Mouse (Mus musculus) cerebral cortex, adult 2 months (tissue): ENCODE data around the gene Anks3.

Experiments used
- WGBS: fragments of 180-500 bp; shearing (Covaris S2); methylation state at CpG from one replicate; pipeline ENCODE4 v1.1.7; 2018; 5-methylcytosine and 5-hydroxymethylcytosine counted together

The Anks3 gene

DNA sequence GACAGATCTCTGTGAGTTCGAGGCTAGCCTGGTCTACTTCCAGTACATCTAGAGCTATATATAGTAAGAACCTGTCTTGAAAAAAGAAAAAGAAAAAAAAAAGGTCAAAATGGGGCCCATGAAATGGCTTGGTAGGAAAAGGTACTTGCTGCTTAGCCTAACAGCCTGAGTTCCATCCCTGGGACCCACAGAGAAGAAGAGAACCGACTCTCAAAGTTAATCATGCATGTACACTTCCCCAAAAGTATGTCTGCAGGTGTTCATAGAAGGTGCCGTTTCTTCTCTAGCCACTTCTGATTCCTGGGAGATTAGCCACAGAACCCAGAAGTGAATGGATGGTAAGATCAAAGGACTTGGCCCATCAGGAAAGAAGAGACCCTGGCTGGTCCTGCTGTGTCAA is 4.4 kb upstream of the Anks3 start:
- 77% methylated on average over 3 of the region's 3 CpGs for WGBS

GRCm38 (mm10) chr16:4965392-4966129 is 1.6 kb upstream of the Anks3 start:
- 85% methylated on average over 8 of the region's 8 CpGs for WGBS

DNA sequence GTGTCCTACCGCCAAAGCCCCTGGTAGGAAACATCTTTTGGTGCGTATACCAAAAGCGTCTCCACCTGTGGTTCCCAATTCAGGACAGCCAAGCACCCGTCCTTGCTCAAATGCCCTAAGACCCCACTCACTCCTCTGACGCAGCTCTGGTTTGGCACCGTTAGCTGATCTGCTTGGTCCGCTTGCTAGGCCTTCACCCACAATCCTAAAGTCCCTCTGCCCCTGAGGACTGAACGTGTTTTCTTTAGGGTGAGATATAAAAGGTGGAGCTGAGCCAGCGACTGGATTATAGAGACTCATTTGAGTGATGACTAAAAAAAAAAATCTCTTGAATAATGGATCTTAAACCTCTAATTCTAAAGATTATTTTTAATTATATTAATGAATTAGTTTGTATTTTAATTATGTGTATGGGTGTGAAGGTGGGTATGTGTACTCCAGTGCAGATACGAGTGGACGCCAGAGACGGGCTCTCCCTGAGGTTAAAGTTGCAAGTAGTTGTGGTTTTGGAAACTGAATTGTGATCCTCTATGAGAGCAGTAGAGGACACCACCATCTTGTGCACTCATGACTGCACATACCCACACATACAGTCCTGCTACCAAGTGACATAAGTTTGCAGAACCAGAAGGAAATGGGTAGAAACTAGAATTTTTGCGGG is 856 bp upstream of the Anks3 start:
- 13% methylated on average over 13 of the region's 13 CpGs for WGBS

DNA sequence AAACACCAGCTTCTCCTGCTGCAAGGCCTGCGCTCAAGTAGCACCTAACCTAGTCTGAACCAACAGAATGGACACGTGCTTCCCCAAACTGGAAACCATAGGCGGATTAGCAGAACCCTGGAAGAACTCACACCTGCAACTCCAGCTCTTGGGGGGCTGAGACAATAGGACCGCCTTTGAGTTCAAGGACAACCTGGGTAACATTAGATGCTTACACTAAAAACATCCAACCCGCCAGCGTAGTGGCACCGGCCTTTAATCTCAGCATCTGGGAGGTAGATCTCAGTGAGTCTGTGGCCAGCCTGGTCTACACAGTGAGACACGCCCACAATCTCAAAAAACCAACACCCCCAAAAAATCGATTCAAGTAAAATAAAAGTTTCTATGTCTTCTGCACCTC is 659 bp downstream of the Anks3 start:
- WGBS, result 34% methylated on average over 9 of the region's 9 CpGs

- 70% methylated on average over 8 of the region's 8 CpGs for WGBS
These were observed 3.7 kb downstream of the Anks3 start for GRCm38 (mm10) chr16:4960260-4960659.

DNA sequence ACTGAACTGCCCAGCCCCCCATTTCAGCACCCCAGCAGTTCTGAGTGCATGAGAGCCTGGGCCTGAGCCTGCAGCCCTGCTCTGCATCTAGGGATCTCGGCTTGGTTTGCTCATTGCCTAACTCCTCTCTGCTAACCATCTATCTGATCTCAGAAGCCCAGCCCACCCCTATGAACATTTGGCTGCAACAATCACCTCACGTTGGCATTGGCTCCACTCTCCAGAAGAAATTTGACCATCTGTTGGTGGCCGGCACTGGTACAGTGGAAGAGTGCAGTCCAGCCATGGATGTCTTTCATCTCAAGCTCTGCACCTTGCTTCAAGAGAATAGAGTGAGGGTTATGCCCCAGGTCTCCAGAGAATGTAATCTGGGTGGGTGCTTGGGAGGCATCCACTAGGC is 6.6 kb downstream of the Anks3 start:
- WGBS, result 60% methylated on average over 3 of the region's 3 CpGs

DNA sequence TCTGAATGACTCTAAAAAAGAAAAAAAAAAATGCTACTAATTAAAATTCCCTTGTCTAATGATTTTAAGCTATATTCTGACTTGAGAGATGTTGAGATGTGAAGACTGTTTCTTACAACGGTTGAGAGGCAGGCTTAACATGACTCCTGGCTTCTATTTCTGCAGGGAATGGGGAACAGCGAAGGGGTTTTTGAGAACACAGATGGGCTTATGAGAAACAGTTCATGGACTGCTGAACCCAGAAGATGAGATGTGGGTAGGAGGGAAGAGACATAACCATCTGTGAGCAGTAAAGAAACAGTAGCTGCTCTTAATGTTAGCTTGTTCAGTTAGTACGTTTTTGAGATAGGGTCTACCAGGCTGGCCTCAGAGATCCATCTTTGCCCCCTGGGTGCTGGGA is 7.4 kb downstream of the Anks3 start:
- 43% methylated on average over 3 of the region's 3 CpGs for WGBS

GRCm38 (mm10) chr16:4947378-4947777 is 16.6 kb downstream of the Anks3 start:
- WGBS, result 61% methylated on average over 4 of the region's 4 CpGs

GRCm38 (mm10) chr16:4946155-4946554 is 17.9 kb downstream of the Anks3 start:
- 91% methylated on average over 3 of the region's 3 CpGs for WGBS

DNA sequence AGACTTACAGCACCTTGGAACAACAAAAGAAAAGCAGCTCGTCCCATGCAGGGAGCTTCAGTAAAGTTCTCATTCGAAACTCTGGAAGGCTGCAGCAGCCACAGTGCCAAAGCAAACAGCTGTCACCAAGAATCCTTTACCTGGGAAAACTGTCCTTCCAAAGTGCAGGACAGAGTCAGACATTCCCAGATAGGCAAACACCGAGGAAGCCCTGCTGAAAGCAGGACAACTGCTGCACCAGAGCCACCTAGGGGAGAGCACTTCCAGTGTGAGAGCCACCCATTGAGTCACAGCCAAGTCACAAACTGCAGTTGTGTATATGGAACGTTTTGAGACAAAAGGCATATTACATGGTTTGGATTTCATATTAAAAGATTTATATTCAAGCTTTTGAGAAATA is 18.6 kb downstream of the Anks3 start:
- WGBS, result 57% methylated on average over 4 of the region's 4 CpGs

- 92% methylated on average over 3 of the region's 3 CpGs for WGBS
These were observed 20.6 kb downstream of the Anks3 start for GRCm38 (mm10) chr16:4943431-4943830.

DNA sequence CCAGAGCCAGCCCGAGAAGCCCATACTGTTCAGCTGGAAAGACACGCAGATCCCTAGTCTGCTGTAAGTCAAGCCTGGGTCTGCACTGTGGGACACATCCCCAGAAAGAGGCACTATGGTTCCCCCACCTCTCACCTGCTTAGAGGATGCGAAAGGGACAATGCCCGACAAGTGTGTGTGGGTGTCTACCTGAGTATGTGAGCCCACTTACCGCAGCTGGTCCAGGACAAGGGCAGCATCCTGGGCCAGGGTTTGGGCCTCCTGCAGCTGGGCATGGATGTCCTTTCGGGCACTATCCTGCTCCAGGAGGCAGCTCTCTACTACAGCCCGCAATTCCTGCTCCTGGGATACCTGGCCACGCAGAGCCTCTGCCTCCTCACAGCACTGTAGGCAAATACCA is 21.1 kb downstream of the Anks3 start:
- 89% methylated on average over 8 of the region's 8 CpGs for WGBS

DNA sequence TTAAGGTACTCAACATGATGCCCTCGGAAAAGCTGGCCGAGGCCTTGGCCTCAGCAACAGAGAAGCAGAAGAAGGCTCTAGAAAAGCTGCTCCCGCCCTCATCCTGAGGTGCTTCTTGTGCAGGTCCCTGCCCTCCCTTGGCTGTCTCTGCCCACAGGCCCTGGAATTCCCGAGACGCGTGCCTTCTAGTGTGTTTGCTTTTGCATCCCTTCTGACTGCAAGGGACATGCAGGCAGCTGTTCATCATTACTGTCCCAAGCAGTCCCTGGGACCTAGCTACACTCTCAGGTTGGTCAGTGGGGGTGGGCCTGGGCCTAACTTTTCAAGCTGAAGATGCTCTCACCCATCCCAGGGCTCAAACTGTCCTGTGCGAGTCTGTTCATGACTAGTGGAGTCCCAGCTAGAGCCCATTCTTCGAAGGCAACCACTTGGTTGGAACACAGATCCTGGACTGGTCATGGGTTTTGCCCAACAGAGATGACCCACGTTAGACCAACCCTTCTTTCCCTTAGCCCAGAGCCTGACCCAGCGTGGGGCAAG is 23.6 kb downstream of the Anks3 start:
- 82% methylated on average over 10 of the region's 10 CpGs for WGBS

DNA sequence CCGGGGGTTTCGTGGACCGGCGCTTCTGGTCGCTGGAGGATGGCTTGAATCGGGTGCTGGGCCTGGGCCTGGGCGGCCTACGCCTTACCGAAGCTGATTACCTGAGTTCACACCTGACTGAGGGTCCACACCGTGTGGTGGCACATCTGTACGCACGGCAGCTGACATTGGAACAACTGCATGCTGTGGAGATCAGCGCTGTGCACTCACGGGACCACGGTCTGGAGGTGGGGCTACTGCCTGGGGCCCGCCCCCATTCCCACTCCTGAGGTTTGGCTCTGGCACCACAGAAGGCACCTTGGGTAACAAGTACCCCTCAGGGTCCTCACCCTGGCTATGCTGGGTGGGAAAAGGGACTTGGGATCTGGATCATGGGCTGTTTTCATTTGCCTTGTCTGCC is 24.6 kb downstream of the Anks3 start:
- 1% methylated on average over 16 of the region's 16 CpGs for WGBS

DNA sequence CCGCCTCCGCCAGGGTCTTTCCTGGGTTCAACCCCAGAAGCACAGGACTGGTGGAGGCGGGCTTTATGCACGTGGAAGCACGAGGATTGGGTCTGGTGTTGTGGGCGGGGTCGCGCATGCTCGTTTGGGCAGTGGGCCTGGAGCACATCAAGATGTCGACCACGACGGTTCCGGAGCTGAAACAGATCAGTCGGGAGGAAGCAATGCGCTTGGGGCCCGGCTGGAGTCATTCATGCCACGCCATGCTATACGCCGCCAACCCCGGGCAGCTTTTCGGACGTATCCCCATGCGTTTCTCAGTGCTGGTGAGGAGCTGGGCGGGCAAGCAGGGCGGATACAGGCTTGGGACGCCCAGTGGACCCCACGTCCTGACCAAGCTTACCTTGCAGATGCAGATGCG is 25.0 kb downstream of the Anks3 start:
- WGBS, result under 1% methylated on average over 28 of the region's 28 CpGs

- WGBS, result 2% methylated on average over 2 of the region's 2 CpGs
These were observed 25.5 kb downstream of the Anks3 start, which contains the start of gene Nudt16l1 for GRCm38 (mm10) chr16:4938461-4938860. Nudt16l1 (plus strand) TSS chr16:4938761.

DNA sequence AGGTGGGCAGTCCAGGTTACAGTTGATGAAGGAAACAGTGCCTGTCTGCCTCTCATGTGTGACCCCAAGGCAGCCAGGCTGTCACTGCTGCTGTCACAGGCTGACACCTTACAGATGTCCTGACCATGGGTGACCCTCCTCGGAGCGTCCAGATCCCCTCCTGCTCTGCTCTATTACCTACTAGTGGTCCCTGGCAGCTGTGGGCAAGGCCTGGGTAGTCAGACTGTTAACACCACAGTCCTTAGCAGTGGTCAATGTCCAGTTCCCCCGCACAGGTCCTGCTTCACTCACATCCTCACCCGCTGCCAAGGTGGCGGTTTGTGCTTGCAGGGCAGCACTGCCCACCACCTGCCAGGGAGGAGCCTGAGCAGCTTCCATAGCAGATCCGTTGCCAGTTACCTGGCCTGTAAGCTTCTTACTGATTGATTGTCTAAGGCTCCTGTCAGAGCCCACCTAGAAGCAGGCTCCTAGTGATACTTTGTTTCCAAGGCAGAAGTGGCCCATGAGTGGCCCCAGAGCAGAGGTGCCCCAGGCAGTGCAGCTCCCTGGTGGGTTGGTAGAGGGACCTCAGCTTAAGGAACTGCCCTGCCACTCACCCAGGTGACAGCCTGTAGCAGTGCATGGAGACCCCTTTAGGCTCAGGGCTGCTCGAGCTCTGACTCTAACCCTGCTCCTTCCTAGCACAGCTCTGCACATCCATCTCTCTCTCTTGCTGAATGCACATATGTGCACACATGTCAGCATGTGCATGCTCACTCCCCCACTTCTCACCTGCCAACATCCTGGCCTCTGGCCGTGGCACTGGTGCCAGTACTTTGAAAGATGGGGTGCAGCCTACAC is 26.4 kb downstream of the Anks3 start:
- 84% methylated on average over 8 of the region's 8 CpGs for WGBS

- 43% methylated on average over 10 of the region's 10 CpGs for WGBS
These were observed 27.9 kb downstream of the Anks3 start for GRCm38 (mm10) chr16:4935931-4936703.

- whole genome bisulfite sequencing, result 96% methylated on average over 31 of the region's 31 CpGs
These were observed 28.6 kb downstream of the Anks3 start for GRCm38 (mm10) chr16:4935430-4935829.

GRCm38 (mm10) chr16:4932429-4932828 is 31.6 kb downstream of the Anks3 start:
- WGBS, result 55% methylated on average over 3 of the region's 3 CpGs

GRCm38 (mm10) chr16:4928474-4928873 is 35.5 kb downstream of the Anks3 start:
- WGBS, result 60% methylated on average over 2 of the region's 2 CpGs
